Mouse (Mus musculus) monocyte, adult 59 days (primary cell): ENCODE data around the gene Crcp. TPM values are rescaled to one million over a fixed set of nuclear protein-coding genes. Genes with fewer than 3 reads are reported as not detected.

Experiments
- total RNA-seq, 2 experiments: library from RNA; stranded (reverse); gene quantifications; one replicate each; pipeline ENCODE4 v1.2.4; 2023

Gene Crcp
- total RNA-seq: 10 to 100 TPM; 26.2 to 31.1 TPM

GRCm38 (mm10) chr5:130029142-130029897, at the start of gene Crcp, which contains the start of gene Asl:
TSS of gene Crcp (plus strand) at chr5:130029290.
TSS of gene Asl (minus strand) at chr5:130029247.

GRCm38 (mm10) chr5:130002301-130003146, 26.6 kb upstream of the Crcp start, which contains the start of gene Gusb:
TSS of gene Gusb (minus strand) at chr5:130003049.

GRCm38 (mm10) chr5:130073026-130073425, 43.9 kb downstream of the Crcp start, which contains the start of gene Tpst1:
TSS of gene Tpst1 (plus strand) at chr5:130073326.

Other genes with a start within 250 kb of the Crcp start
- gene Psph, start 241.8 kb upstream of the Crcp start, total RNA-seq: 1 to 10 TPM; 6.1 to 6.7 TPM
- 10 to 100 TPM; 12.3 to 13.5 TPM for gene Sumf2, start 182.3 kb upstream of the Crcp start, total RNA-seq
- gene Chchd2, start 141.8 kb upstream of the Crcp start, total RNA-seq: 100 to 1,000 TPM; 147 to 151 TPM
- gene Zbed5, start 133.6 kb upstream of the Crcp start, total RNA-seq: under 1 TPM in 1 of 2 experiments, not detected in 1; 0.37 TPM
- under 1 TPM in 1 of 2 experiments, not detected in 1; 0.43 TPM for gene Phkg1, start 130.7 kb upstream of the Crcp start, total RNA-seq
- gene Nupr1l, start 120.8 kb upstream of the Crcp start, total RNA-seq: 1 to 10 TPM; 1.1 to 2.2 TPM
- 10 to 100 TPM; 14.8 to 16.6 TPM for gene Vkorc1l1, start 87.3 kb upstream of the Crcp start, total RNA-seq
- 100 to 1,000 TPM in 1 of 2 experiments, 10 to 100 TPM in 1; 82.0 to 103 TPM for gene Gusb, start 26.2 kb upstream of the Crcp start, total RNA-seq
- gene Asl, start within 50 bp of the Crcp start, total RNA-seq: 10 to 100 TPM; 34.6 to 37.9 TPM
- gene Tpst1, start 44.0 kb downstream of the Crcp start, total RNA-seq: 10 to 100 TPM; 11.9 to 12.0 TPM
- gene Kctd7, start 115.6 kb downstream of the Crcp start, total RNA-seq: 1 to 10 TPM; 2.6 to 3.6 TPM
- 10 to 100 TPM; 71.8 to 82.7 TPM for gene Rabgef1, start 142.5 kb downstream of the Crcp start, total RNA-seq
- 10 to 100 TPM; 67.9 to 69.7 TPM for gene Tmem248, start 187.8 kb downstream of the Crcp start, total RNA-seq
- gene Sbds, start 226.2 kb downstream of the Crcp start, total RNA-seq: 10 to 100 TPM; 78.5 to 85.1 TPM
- gene Tyw1, start 226.3 kb downstream of the Crcp start, total RNA-seq: 10 to 100 TPM; 20.0 to 20.8 TPM